Mouse (Mus musculus): ENCODE results near the gene 1700049E17Rik2.
"Not testable (repeated sequence)": the region's sequence is repeated elsewhere in the genome, so short reads cannot be mapped to it uniquely, and the experiment has no call there.

Gene 1700049E17Rik2

DNA sequence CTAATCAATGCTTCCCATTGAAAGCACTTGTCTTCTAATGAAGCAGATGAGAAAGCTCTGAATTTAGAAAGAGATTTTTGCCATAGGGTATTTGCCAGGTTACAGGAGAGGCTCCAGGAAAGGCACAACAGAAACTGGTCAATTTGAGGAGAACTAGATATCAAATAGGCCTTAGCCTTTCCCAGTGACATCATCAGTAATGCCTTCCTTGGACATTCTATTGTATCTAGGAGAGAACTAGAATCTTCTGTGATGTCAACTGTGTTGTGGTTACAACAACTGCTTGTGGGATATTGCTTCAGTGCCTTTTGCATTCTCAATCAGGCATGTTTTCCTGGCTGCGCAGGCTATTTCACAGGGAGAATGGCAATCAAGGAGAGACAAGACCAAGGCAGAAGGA, at the start of gene 1700049E17Rik2:
TSS of gene 1700049E17Rik2 (plus strand) at position 301 of the 400 bp plus-strand sequence.
- not testable (repeated sequence) for DNase-seq

DNA sequence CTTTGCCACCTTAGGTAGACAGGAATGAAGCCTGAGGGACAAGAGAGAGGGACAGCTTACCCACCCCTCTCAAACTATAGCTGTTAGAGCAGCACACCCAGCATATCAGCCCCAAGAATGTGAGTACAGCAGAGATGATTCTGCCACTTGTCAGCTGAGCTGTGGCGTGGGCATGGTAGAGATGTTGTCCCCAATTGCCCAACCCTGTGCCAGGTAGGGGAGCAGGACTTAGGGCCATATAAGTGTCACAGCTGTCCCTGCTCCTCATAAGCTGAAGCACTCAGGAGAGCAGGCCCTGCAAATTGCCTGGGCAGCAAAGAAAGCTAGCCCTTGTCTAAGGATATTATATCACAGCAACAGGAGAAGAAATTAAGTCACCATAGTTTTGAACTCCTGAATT, 48.3 kb upstream of the 1700049E17Rik2 start:
- DNase-seq, result not testable (repeated sequence)

DNA sequence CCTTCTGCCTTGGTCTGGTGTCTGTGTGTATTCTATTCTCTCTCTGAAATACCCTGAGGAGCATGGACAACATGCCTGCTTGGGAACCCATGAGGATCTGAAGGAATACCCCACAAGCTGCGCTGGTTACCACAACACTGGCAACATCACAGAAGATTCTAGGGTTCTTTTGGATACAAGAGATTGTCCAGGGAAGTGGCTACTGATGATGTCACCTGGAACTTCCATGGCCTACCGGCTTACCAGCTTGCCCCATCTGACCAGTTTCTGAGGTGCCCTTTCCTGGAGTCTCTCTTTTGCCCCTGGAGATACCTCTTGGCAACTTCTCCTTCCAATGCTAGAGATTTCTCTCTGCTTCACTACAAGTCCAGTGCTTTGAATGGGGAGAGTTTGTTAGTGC, 17.5 kb upstream of the 1700049E17Rik2 start, which contains the start of gene Gm7970:
TSS of gene Gm7970 (minus strand) at position 101 of the 400 bp plus-strand sequence.
- DNase-seq, result not testable (repeated sequence)

DNA sequence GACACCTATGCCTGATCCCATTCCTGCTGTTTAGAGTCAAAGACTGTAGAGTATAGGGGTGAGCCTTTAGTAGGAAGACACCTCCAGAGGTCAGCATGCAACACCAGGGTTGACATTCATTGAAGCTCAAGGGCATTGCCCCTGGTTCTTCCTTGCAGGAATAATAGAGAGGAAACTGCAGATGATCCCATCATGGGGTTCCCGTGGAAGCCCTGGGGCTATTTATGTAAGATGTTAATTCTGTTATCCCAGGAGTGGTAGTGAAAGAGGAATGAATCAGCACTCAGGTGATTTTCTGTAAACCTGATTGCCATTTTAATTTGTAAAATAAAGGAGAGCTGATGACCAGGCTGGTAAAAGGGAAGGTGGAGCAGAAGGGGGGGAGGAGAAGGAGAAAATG, 13.3 kb downstream of the 1700049E17Rik2 start:
- DNase-seq, result not testable (repeated sequence)

DNA sequence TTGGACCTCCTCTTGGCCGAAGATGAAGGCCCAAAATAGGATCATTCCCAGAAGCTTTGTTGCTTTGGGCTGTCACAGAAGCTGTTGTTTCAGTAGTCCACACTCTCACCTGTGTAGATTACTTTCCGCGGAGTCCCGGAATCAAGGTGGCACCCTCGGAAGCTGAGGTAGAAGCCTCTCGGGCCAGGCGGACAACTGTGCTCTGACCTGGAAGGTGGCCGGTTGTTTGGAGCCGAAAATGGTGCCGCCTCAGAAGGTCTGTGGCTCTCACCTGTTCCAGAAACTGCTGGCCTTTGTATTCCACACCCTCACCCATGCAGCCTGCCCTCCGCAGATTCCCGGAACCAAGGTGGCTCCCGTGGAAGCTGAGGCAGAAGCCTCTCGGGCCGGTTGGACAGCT, 27.9 kb downstream of the 1700049E17Rik2 start:
- DNase-seq, result not testable (repeated sequence)

DNA sequence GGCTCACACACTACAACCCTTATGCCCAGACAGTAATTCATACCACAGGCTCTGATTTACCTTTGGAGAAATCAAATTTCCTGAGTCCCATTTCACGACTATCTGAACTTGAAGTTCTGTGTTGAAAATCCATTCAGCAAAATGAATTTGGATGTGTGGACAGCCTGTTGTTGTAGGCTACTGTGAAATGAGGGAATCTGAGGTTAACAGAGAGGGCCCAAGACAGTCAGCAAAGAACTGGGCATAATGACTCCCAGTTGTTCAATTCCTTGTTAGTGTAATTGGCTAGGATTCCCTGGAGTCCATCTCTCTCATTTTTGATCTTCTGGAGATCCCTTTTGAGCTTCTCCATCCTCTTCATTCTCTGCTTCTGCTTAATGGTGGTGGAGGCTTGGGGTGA, 37.7 kb downstream of the 1700049E17Rik2 start:
- DNase-seq, result not testable (repeated sequence)

DNA sequence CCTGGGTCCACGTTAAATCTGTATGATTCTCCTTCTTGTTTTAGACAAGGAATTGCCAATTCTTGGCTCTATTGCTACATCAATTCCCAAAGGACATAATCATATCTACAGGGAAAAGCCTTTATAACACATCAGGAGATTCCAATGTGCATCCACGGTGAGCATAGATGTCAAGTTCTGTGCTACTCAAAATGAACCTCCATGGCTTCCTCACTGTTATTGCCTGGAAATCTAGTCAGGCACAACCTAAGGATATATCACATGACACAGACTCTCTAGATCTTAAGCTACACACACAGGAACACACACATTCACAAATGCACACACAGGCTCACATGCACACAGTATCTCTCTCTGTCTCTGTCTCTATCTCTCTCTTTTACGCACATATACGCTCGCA, 49.5 kb downstream of the 1700049E17Rik2 start:
- not testable (repeated sequence) for DNase-seq

DNA sequence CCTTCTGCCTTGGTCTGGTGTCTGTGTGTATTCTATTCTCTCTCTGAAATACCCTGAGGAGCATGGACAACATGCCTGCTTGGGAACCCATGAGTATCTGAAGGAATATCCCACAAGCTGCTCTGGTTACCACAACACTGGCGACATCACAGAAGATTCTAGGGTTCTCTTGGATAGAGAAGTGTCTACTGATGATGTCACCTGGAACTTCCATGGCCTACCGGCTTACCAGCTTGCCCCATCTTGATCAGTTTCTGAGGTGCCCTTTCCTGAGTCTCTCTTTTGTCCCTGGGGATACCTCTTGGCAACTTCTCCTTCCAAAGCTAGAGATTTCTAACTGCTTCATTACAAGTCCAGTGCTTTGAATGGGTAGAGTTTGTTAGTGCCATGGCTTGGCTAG, 51.5 kb downstream of the 1700049E17Rik2 start, which contains the start of gene Gm3072:
TSS of gene Gm3072 (minus strand) at position 101 of the 400 bp plus-strand sequence.
- DNase-seq, result not testable (repeated sequence)

DNA sequence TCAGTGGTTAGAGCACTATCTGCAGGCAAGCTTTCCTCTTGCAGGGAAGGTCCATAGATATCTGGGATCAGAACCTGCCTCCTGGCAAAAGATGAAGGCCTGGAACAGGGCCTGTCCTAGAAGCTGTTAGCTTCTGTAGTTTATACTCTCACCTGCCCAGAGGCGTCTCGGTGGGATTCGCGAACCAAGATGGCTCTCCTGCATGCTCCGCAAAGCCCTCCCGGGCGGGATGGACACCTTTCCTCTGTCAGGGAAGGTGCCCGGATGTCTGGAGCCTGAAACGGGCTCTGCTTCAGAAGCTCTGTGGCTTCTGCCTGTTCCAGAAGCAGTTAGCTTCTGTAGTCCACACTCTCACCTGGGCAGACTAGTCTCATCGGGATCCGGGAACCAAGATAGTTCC, 57.1 kb downstream of the 1700049E17Rik2 start:
- DNase-seq, result not testable (repeated sequence)

Measured in cerebellum, postnatal 14 days (tissue).